Mouse (Mus musculus) stomach, embryonic 15.5 days (tissue): ENCODE measurements around the gene Chd2. TPM values are rescaled to one million over a fixed set of nuclear protein-coding genes. Genes with fewer than 3 reads are reported as not detected.

Experiments
- ATAC-seq: fragments of 200-750 bp; cut with Nextera tagmentation; 2 replicates; pipeline ENCODE4 v1.8.0; 2017; ENCODE audit warnings: low read depth, moderate number of reproducible peaks, moderate TSS enrichment; ENCODE audit not compliant: insufficient read depth, low FRiP score
- H3K27ac ChIP-seq: fragments of 300-500 bp; sonication (generic); 2 replicates; pipeline ENCODE4 v1.5.1; 2015; ENCODE audit warnings: mild to moderate bottlenecking, inconsistent platforms
- H3K27me3 ChIP-seq: fragments of 300-500 bp; sonication (generic); replicated peaks from 2 replicates; pipeline ENCODE4 v1.6.1; 2015; ENCODE audit warnings: inconsistent platforms
- H3K36me3 ChIP-seq: fragments of 300-500 bp; sonication (generic); 2 replicates; pipeline ENCODE4 v1.6.1; 2015; ENCODE audit warnings: inconsistent platforms
- H3K4me1 ChIP-seq: fragments of 300-500 bp; sonication (generic); 2 replicates; pipeline ENCODE4 v1.6.1; 2015; ENCODE audit warnings: inconsistent platforms
- H3K4me2 ChIP-seq: fragments of 300-500 bp; sonication (generic); 2 replicates; pipeline ENCODE4 v1.6.1; 2015; ENCODE audit warnings: mild to moderate bottlenecking, inconsistent platforms
- H3K4me3 ChIP-seq: fragments of 300-500 bp; sonication (generic); replicated peaks from 2 replicates; pipeline ENCODE4 v1.5.1; 2015; ENCODE audit warnings: inconsistent platforms
- H3K9ac ChIP-seq: fragments of 300-500 bp; sonication (generic); 2 replicates; pipeline ENCODE4 v1.6.1; 2015; ENCODE audit warnings: inconsistent platforms
- H3K9me3 ChIP-seq: fragments of 300-500 bp; sonication (generic); 2 replicates; pipeline ENCODE4 v1.6.1; 2016; ENCODE audit warnings: inconsistent platforms
- WGBS: fragments of 180-500 bp; shearing (Covaris S2); methylation state at CpG from one replicate; pipeline ENCODE4 v1.1.7; 2015; 5-methylcytosine and 5-hydroxymethylcytosine counted together
- polyA plus RNA-seq: library from polyadenylated mRNA; unstranded; fragments of >200 nt; fragmentation: Nextera tagmentation; extraction: Ambion mirVana; gene quantifications from 2 replicates; pipeline ENCODE4 v1.2.1, GENCODE M21; 2015

The Chd2 gene
- polyA plus RNA-seq, 1 experiment from 2014 or later = 43.3 TPM

GRCm38 (mm10) chr7:73425451-73425850 lies 116.2 kb downstream of the Chd2 start:
- H3K4me3 ChIP-seq = no peak overlapping the region
- no peaks in the 10 kb centered on the region for H3K9me3 ChIP-seq
- H3K9ac ChIP-seq = no peak overlapping the region
- H3K4me2 ChIP-seq = no peak overlapping the region
- H3K4me1 ChIP-seq = peaks cover 9% of the 10 kb centered on the region
- WGBS = 88% methylated on average over 7 of the region's 7 CpGs
- no peaks in the 10 kb centered on the region for H3K27me3 ChIP-seq
- no peak for ATAC-seq
- no peak overlapping the region for H3K27ac ChIP-seq
- H3K36me3 ChIP-seq = peaks cover 21% of the 10 kb centered on the region

- no peaks in the 10 kb centered on the region for H3K27me3 ChIP-seq
- H3K4me3 ChIP-seq = no peak overlapping the region
- no peak overlapping the region for H3K4me2 ChIP-seq
- H3K9ac ChIP-seq = no peak overlapping the region
- H3K9me3 ChIP-seq = no peaks in the 10 kb centered on the region
- peaks cover 17% of the 10 kb centered on the region for H3K36me3 ChIP-seq
- peaks cover 9% of the 10 kb centered on the region for H3K4me1 ChIP-seq
- 50% methylated on average over 3 of the region's 3 CpGs for WGBS
- H3K27ac ChIP-seq = peak overlapping the region; percentile 16; the same call in 1 of the 2 replicates
- no peak for ATAC-seq
Observed at GRCm38 (mm10) chr7:73424705-73425104, 116.9 kb downstream of the Chd2 start.

GRCm38 (mm10) chr7:73424243-73424642 lies 117.4 kb downstream of the Chd2 start:
- H3K36me3 ChIP-seq = peaks cover 14% of the 10 kb centered on the region
- H3K9ac ChIP-seq = no peak overlapping the region
- H3K9me3 ChIP-seq = no peaks in the 10 kb centered on the region
- H3K27ac ChIP-seq = peak overlapping the region; percentile 35; the same call in 1 of the 2 replicates
- 46% methylated on average over 3 of the region's 3 CpGs for WGBS
- H3K4me1 ChIP-seq = peaks cover 11% of the 10 kb centered on the region
- no peaks in the 10 kb centered on the region for H3K27me3 ChIP-seq
- no peak overlapping the region for H3K4me3 ChIP-seq
- no peak overlapping the region for H3K4me2 ChIP-seq
- no peak for ATAC-seq

- H3K36me3 ChIP-seq = peaks cover 16% of the 10 kb centered on the region; the same call in 1 of the 2 replicates
- peaks cover 14% of the 10 kb centered on the region for H3K4me1 ChIP-seq
- no peak overlapping the region for H3K27ac ChIP-seq
- no peaks in the 10 kb centered on the region for H3K27me3 ChIP-seq
- ATAC-seq = no peak
- no peak overlapping the region for H3K9ac ChIP-seq
- no peak overlapping the region for H3K4me2 ChIP-seq
- H3K9me3 ChIP-seq = no peaks in the 10 kb centered on the region
- WGBS = 67% methylated on average over 13 of the region's 13 CpGs
- H3K4me3 ChIP-seq = no peak overlapping the region
Observed at GRCm38 (mm10) chr7:73423236-73423635, 118.4 kb downstream of the Chd2 start.

- 21% methylated on average over 12 of the region's 12 CpGs for WGBS
- ATAC-seq = no peak; the same call in 1 of the 2 replicates
Observed at GRCm38 (mm10) chr7:73422223-73423113, 119.2 kb downstream of the Chd2 start.

GRCm38 (mm10) chr7:73421278-73422015 lies 120.2 kb downstream of the Chd2 start:
- peak overlapping the region; percentile 35; the same call in 1 of the 2 replicates for H3K27ac ChIP-seq
- peaks cover 16% of the 10 kb centered on the region for H3K36me3 ChIP-seq
- no peaks in the 10 kb centered on the region for H3K9me3 ChIP-seq
- H3K4me3 ChIP-seq = no peak overlapping the region
- no peak overlapping the region for H3K4me2 ChIP-seq
- WGBS = 50% methylated on average over 9 of the region's 9 CpGs
- ATAC-seq = no peak
- H3K27me3 ChIP-seq = no peaks in the 10 kb centered on the region
- peaks cover 14% of the 10 kb centered on the region for H3K4me1 ChIP-seq
- H3K9ac ChIP-seq = no peak overlapping the region

More at GRCm38 (mm10) chr7:73422223-73423113, 119.2 kb downstream of the Chd2 start:
- no peaks in the 10 kb centered on the region for H3K9me3 ChIP-seq
- no peak overlapping the region for H3K9ac ChIP-seq
- no peaks in the 10 kb centered on the region for H3K27me3 ChIP-seq
- no peak overlapping the region for H3K4me3 ChIP-seq
- H3K4me1 ChIP-seq = peaks cover 14% of the 10 kb centered on the region
- H3K27ac ChIP-seq = 0 out of 2 replicates have a peak overlapping the region, but pooled peaks have one; percentile 14
- H3K4me2 ChIP-seq = no peak overlapping the region
- H3K36me3 ChIP-seq = peaks cover 17% of the 10 kb centered on the region

- 61% methylated on average over 5 of the region's 5 CpGs for WGBS
- H3K4me3 ChIP-seq = no peak overlapping the region
- H3K4me1 ChIP-seq = peaks cover 14% of the 10 kb centered on the region
- peaks cover 16% of the 10 kb centered on the region for H3K36me3 ChIP-seq
- H3K9me3 ChIP-seq = no peaks in the 10 kb centered on the region
- no peak overlapping the region for H3K9ac ChIP-seq
- H3K27me3 ChIP-seq = no peaks in the 10 kb centered on the region
- H3K4me2 ChIP-seq = no peak overlapping the region
- peak overlapping the region; percentile 35; the same call in 1 of the 2 replicates for H3K27ac ChIP-seq
- ATAC-seq = no peak
Observed at GRCm38 (mm10) chr7:73420827-73421226, 120.8 kb downstream of the Chd2 start.

- ATAC-seq = peak; percentile 33; the same call in 1 of the 2 replicates
- Histone ChIP-seq H3K27ac (no peak overlapping the region), H3K4me1 (peaks cover 14% of the 10 kb centered on the region), H3K9me3 (no peaks in the 10 kb centered on the region), H3K9ac (no peak overlapping the region), H3K4me2 (no peak overlapping the region), H3K36me3 (peaks cover 16% of the 10 kb centered on the region), H3K27me3 (no peaks in the 10 kb centered on the region), H3K4me3 (no peak overlapping the region)
- WGBS = 41% methylated on average over 7 of the region's 7 CpGs
Observed at GRCm38 (mm10) chr7:73419375-73419774, 122.3 kb downstream of the Chd2 start.

GRCm38 (mm10) chr7:73414192-73414591 lies 127.4 kb downstream of the Chd2 start:
- no peak overlapping the region for H3K9ac ChIP-seq
- peaks cover 19% of the 10 kb centered on the region for H3K36me3 ChIP-seq
- no peak overlapping the region for H3K27ac ChIP-seq
- no peak for ATAC-seq
- H3K27me3 ChIP-seq = no peaks in the 10 kb centered on the region
- peaks cover 2% of the 10 kb centered on the region; the same call in 1 of the 2 replicates for H3K4me1 ChIP-seq
- 65% methylated on average over 14 of the region's 14 CpGs for WGBS
- H3K4me3 ChIP-seq = no peak overlapping the region
- H3K9me3 ChIP-seq = no peaks in the 10 kb centered on the region
- H3K4me2 ChIP-seq = no peak overlapping the region

- whole genome bisulfite sequencing = 70% methylated on average over 7 of the region's 7 CpGs
- H3K36me3 ChIP-seq = 0 out of 2 replicates have a peak, but pooled peaks cover 5% of the 10 kb centered on the region
- no peak overlapping the region for H3K4me2 ChIP-seq
- H3K9me3 ChIP-seq = no peaks in the 10 kb centered on the region
- H3K4me1 ChIP-seq = no peaks in the 10 kb centered on the region; the same call in 1 of the 2 replicates
- H3K9ac ChIP-seq = no peak overlapping the region
- no peak overlapping the region for H3K27ac ChIP-seq
- no peaks in the 10 kb centered on the region for H3K27me3 ChIP-seq
- ATAC-seq = no peak
- no peak overlapping the region for H3K4me3 ChIP-seq
Observed at GRCm38 (mm10) chr7:73412419-73412818, 129.2 kb downstream of the Chd2 start.

GRCm38 (mm10) chr7:73411986-73412385 lies 129.6 kb downstream of the Chd2 start:
- Histone ChIP-seq H3K27me3 (no peaks in the 10 kb centered on the region), H3K9me3 (no peaks in the 10 kb centered on the region), H3K27ac (no peak overlapping the region), H3K36me3 (0 out of 2 replicates have a peak, but pooled peaks cover 5% of the 10 kb centered on the region), H3K4me2 (no peak overlapping the region), H3K4me1 (no peaks in the 10 kb centered on the region; the same call in 1 of the 2 replicates), H3K4me3 (no peak overlapping the region), H3K9ac (no peak overlapping the region)
- ATAC-seq = no peak
- 86% methylated on average over 4 of the region's 4 CpGs for WGBS
